Mouse (Mus musculus): ENCODE results near the gene Slc35f3. TPM values are rescaled to one million over a fixed set of nuclear protein-coding genes. Genes with fewer than 3 reads are reported as not detected.

Slc35f3 gene
- not detected in 2 replicates for polyA plus RNA-seq (2014; fragmentation: Nextera tagmentation; extraction: Ambion mirVana)

- ATAC-seq (replicated peaks; ENCODE audit: insufficient number of reproducible peaks, low FRiP score, low TSS enrichment), result 0 out of 2 replicates have a peak, but pooled peaks have one; percentile 26
These were observed at the start of gene Slc35f3 for GRCm38 (mm10) chr8:126298296-126299093. Slc35f3 (plus strand) TSS chr8:126298558.

GRCm38 (mm10) chr8:126250486-126250885, 47.9 kb upstream of the Slc35f3 start:
- H3K4me2 ChIP-seq, result no peak overlapping the region
- no peak overlapping the region for H3K9ac ChIP-seq (ENCODE audit: low read depth, low read length)
- ATAC-seq (replicated peaks; ENCODE audit: insufficient number of reproducible peaks, low FRiP score, low TSS enrichment), result no peak
- H3K27ac ChIP-seq (ENCODE audit: low read depth, low read length), result no peak overlapping the region
- WGBS (ENCODE audit: insufficient replicate concordance), result 72% methylated on average over 4 of the region's 4 CpGs
- H3K4me1 ChIP-seq (ENCODE audit: control insufficient read depth, insufficient read depth, low read length), result no peaks in the 10 kb centered on the region
- no peak overlapping the region for H3K4me3 ChIP-seq (ENCODE audit: low read depth, low read length)
- no peaks in the 10 kb centered on the region for H3K27me3 ChIP-seq (ENCODE audit: control insufficient read depth, insufficient read depth, low read length)
- no peaks in the 10 kb centered on the region for H3K9me3 ChIP-seq (replicated peaks; ENCODE audit: control insufficient read depth, low read length)
- H3K36me3 ChIP-seq (ENCODE audit: control insufficient read depth, insufficient read depth, low read length), result no peaks in the 10 kb centered on the region

More at GRCm38 (mm10) chr8:126298296-126299093, at the start of gene Slc35f3:
- H3K9ac ChIP-seq (ENCODE audit: low read depth, low read length), result peak within 1 kb of the TSS; percentile 56
- H3K27ac ChIP-seq (ENCODE audit: low read depth, low read length), result no peak within 1 kb of the TSS
- peak within 1 kb of the TSS; percentile 61 for H3K4me3 ChIP-seq (ENCODE audit: low read depth, low read length)
- H3K9me3 ChIP-seq (replicated peaks; ENCODE audit: control insufficient read depth, low read length), result no peaks in the 10 kb centered on the region
- peaks cover 29% of the 10 kb centered on the region for H3K27me3 ChIP-seq (ENCODE audit: control insufficient read depth, insufficient read depth, low read length)
- no peaks in the 10 kb centered on the region for H3K36me3 ChIP-seq (ENCODE audit: control insufficient read depth, insufficient read depth, low read length)
- under 1% methylated on average over 68 of the region's 72 CpGs for WGBS (ENCODE audit: insufficient replicate concordance)
- H3K4me1 ChIP-seq (ENCODE audit: control insufficient read depth, insufficient read depth, low read length), result peaks cover 7% of the 10 kb centered on the region; the same call in 1 of the 2 replicates
- H3K4me2 ChIP-seq, result peak within 1 kb of the TSS; percentile 93

GRCm38 (mm10) chr8:126256585-126257391, 41.6 kb upstream of the Slc35f3 start:
- H3K27ac ChIP-seq (ENCODE audit: low read depth, low read length), result no peak overlapping the region
- peaks cover 12% of the 10 kb centered on the region for H3K27me3 ChIP-seq (ENCODE audit: control insufficient read depth, insufficient read depth, low read length)
- no peaks in the 10 kb centered on the region for H3K36me3 ChIP-seq (ENCODE audit: control insufficient read depth, insufficient read depth, low read length)
- H3K9ac ChIP-seq (ENCODE audit: low read depth, low read length), result no peak overlapping the region
- no peak for ATAC-seq (replicated peaks; ENCODE audit: insufficient number of reproducible peaks, low FRiP score, low TSS enrichment)
- 48% methylated on average over 9 of the region's 9 CpGs for WGBS (ENCODE audit: insufficient replicate concordance)
- H3K9me3 ChIP-seq (replicated peaks; ENCODE audit: control insufficient read depth, low read length), result no peaks in the 10 kb centered on the region
- no peaks in the 10 kb centered on the region for H3K4me1 ChIP-seq (ENCODE audit: control insufficient read depth, insufficient read depth, low read length)
- H3K4me3 ChIP-seq (ENCODE audit: low read depth, low read length), result no peak overlapping the region
- H3K4me2 ChIP-seq, result no peak overlapping the region

DNA sequence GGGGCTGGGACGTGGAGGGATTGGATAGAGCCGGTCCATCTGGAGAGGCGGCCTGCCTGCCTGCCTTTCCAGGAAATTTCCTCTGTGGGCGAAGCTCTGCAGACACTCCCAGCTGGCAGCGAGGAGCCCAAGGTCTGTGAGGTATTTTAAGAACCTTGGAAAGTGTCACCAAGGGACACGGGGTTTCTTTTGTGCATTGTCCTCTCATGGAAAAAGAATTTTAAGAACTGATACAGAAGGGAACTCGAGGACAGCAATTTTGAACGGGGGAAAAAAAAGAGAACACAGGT, 41.0 kb upstream of the Slc35f3 start:
- Histone ChIP-seq H3K4me3 (ENCODE audit: low read depth, low read length) (no peak overlapping the region), H3K4me2 (no peak overlapping the region), H3K9ac (ENCODE audit: low read depth, low read length) (no peak overlapping the region), H3K4me1 (ENCODE audit: control insufficient read depth, insufficient read depth, low read length) (no peaks in the 10 kb centered on the region), H3K36me3 (ENCODE audit: control insufficient read depth, insufficient read depth, low read length) (no peaks in the 10 kb centered on the region), H3K27ac (ENCODE audit: low read depth, low read length) (no peak overlapping the region), H3K27me3 (ENCODE audit: control insufficient read depth, insufficient read depth, low read length) (peaks cover 12% of the 10 kb centered on the region), H3K9me3 (replicated peaks; ENCODE audit: control insufficient read depth, low read length) (no peaks in the 10 kb centered on the region)
- 60% methylated on average over 8 of the region's 8 CpGs for WGBS (ENCODE audit: insufficient replicate concordance)
- ATAC-seq (replicated peaks; ENCODE audit: insufficient number of reproducible peaks, low FRiP score, low TSS enrichment), result no peak

GRCm38 (mm10) chr8:126258175-126258781, 40.1 kb upstream of the Slc35f3 start:
- no peak for ATAC-seq (replicated peaks; ENCODE audit: insufficient number of reproducible peaks, low FRiP score, low TSS enrichment)
- peaks cover 12% of the 10 kb centered on the region for H3K27me3 ChIP-seq (ENCODE audit: control insufficient read depth, insufficient read depth, low read length)
- no peaks in the 10 kb centered on the region for H3K4me1 ChIP-seq (ENCODE audit: control insufficient read depth, insufficient read depth, low read length)
- WGBS (ENCODE audit: insufficient replicate concordance), result 4% methylated on average over 15 of the region's 15 CpGs
- no peaks in the 10 kb centered on the region for H3K36me3 ChIP-seq (ENCODE audit: control insufficient read depth, insufficient read depth, low read length)
- no peak overlapping the region for H3K27ac ChIP-seq (ENCODE audit: low read depth, low read length)
- H3K4me3 ChIP-seq (ENCODE audit: low read depth, low read length), result no peak overlapping the region
- no peak overlapping the region for H3K9ac ChIP-seq (ENCODE audit: low read depth, low read length)
- no peaks in the 10 kb centered on the region for H3K9me3 ChIP-seq (replicated peaks; ENCODE audit: control insufficient read depth, low read length)
- H3K4me2 ChIP-seq, result peak overlapping the region; percentile 54

DNA sequence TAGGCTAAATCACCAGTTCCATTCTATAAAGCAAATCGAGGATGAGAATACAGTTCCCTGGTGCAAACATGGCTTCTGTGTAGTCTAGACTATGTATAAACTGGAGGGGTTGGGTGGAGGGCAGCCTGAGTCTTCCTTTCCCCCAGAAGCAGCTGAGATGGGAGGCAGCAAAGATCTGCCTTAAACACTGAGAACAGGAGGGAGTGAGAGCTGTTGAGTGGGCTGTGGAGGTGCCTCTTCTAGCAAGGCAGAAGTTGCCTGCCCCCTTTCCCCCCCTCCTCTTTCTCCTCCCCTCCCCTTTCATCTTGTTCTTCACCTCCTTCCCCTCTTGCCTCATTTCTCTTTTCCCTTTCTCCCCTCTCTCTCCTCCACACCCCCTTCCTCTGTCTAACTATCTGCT, 33.2 kb upstream of the Slc35f3 start:
- Histone ChIP-seq H3K36me3 (ENCODE audit: control insufficient read depth, insufficient read depth, low read length) (no peaks in the 10 kb centered on the region), H3K4me2 (no peak overlapping the region), H3K9me3 (replicated peaks; ENCODE audit: control insufficient read depth, low read length) (no peaks in the 10 kb centered on the region), H3K9ac (ENCODE audit: low read depth, low read length) (no peak overlapping the region), H3K27ac (ENCODE audit: low read depth, low read length) (no peak overlapping the region), H3K4me3 (ENCODE audit: low read depth, low read length) (no peak overlapping the region), H3K4me1 (ENCODE audit: control insufficient read depth, insufficient read depth, low read length) (no peaks in the 10 kb centered on the region), H3K27me3 (ENCODE audit: control insufficient read depth, insufficient read depth, low read length) (no peaks in the 10 kb centered on the region)
- 53% methylated on average over 1 of the region's 1 CpGs for WGBS (ENCODE audit: insufficient replicate concordance)
- no peak for ATAC-seq (replicated peaks; ENCODE audit: insufficient number of reproducible peaks, low FRiP score, low TSS enrichment)

GRCm38 (mm10) chr8:126267118-126267517, 31.2 kb upstream of the Slc35f3 start:
- H3K9ac ChIP-seq (ENCODE audit: low read depth, low read length), result no peak overlapping the region
- H3K4me1 ChIP-seq (ENCODE audit: control insufficient read depth, insufficient read depth, low read length), result no peaks in the 10 kb centered on the region
- no peak overlapping the region for H3K27ac ChIP-seq (ENCODE audit: low read depth, low read length)
- WGBS (ENCODE audit: insufficient replicate concordance), result 22% methylated on average over 8 of the region's 8 CpGs
- H3K4me2 ChIP-seq, result no peak overlapping the region
- H3K4me3 ChIP-seq (ENCODE audit: low read depth, low read length), result no peak overlapping the region
- H3K9me3 ChIP-seq (replicated peaks; ENCODE audit: control insufficient read depth, low read length), result no peaks in the 10 kb centered on the region
- ATAC-seq (replicated peaks; ENCODE audit: insufficient number of reproducible peaks, low FRiP score, low TSS enrichment), result no peak
- H3K27me3 ChIP-seq (ENCODE audit: control insufficient read depth, insufficient read depth, low read length), result no peaks in the 10 kb centered on the region
- H3K36me3 ChIP-seq (ENCODE audit: control insufficient read depth, insufficient read depth, low read length), result no peaks in the 10 kb centered on the region

- ATAC-seq (replicated peaks; ENCODE audit: insufficient number of reproducible peaks, low FRiP score, low TSS enrichment), result no peak
- 56% methylated on average over 6 of the region's 6 CpGs for WGBS (ENCODE audit: insufficient replicate concordance)
These were observed 28.6 kb upstream of the Slc35f3 start for GRCm38 (mm10) chr8:126269733-126270132.

More at GRCm38 (mm10) chr8:126269733-126270132, 28.6 kb upstream of the Slc35f3 start:
- no peak overlapping the region for H3K9ac ChIP-seq (ENCODE audit: low read depth, low read length)
- H3K4me2 ChIP-seq, result no peak overlapping the region
- no peaks in the 10 kb centered on the region for H3K9me3 ChIP-seq (replicated peaks; ENCODE audit: control insufficient read depth, low read length)
- H3K27ac ChIP-seq (ENCODE audit: low read depth, low read length), result no peak overlapping the region
- no peaks in the 10 kb centered on the region for H3K4me1 ChIP-seq (ENCODE audit: control insufficient read depth, insufficient read depth, low read length)
- H3K36me3 ChIP-seq (ENCODE audit: control insufficient read depth, insufficient read depth, low read length), result no peaks in the 10 kb centered on the region
- H3K27me3 ChIP-seq (ENCODE audit: control insufficient read depth, insufficient read depth, low read length), result no peaks in the 10 kb centered on the region
- no peak overlapping the region for H3K4me3 ChIP-seq (ENCODE audit: low read depth, low read length)
